Mouse (Mus musculus): ENCODE data around the gene Tagln.

- TF ChIP-seq CTCF (IDR thresholded peaks at IDR 0.05; ENCODE audit: low read depth): no peak
- no peak for TF ChIP-seq EP300 (optimal IDR thresholded peaks at IDR 0.05)
These were observed 44.8 kb upstream of the Tagln start for GRCm38 (mm10) chr9:45980611-45981010.

Measured in stomach, postnatal 0 days (tissue).